Mouse (Mus musculus) lung, postnatal 0 days (tissue): ENCODE measurements at regions not wholly inside any gene's neighbourhood (a gene's known extent, or its start where the extent isn't known, plus 50 kb on each side); places are given as distances from the start of the nearest gene placed in this dataset.

ENCODE experiments used
- ATAC-seq: fragments of 200-750 bp; cut with Nextera tagmentation; 2 replicates; pipeline ENCODE4 v1.8.0; 2017; ENCODE audit warnings: moderate library complexity
- DNase-seq: peaks from one replicate; pipeline ENCODE4 v3.0.0-alpha.2; 2016; ENCODE audit warnings: low spot score
- H3K27ac ChIP-seq: fragments of 300-500 bp; sonication (generic); 2 replicates; pipeline ENCODE4 v1.5.1; 2014; ENCODE audit warnings: antibody characterized with exemption, mild to moderate bottlenecking, low read length, mixed read lengths
- H3K27me3 ChIP-seq: fragments of 300-500 bp; sonication (generic); replicated peaks from 2 replicates; pipeline ENCODE4 v1.6.1; 2014; ENCODE audit warnings: low read length, mixed read lengths; ENCODE audit not compliant: insufficient read depth
- H3K36me3 ChIP-seq: fragments of 300-500 bp; sonication (generic); 2 replicates; pipeline ENCODE4 v1.6.1; 2014; ENCODE audit warnings: low read length, mixed read lengths; ENCODE audit not compliant: insufficient read depth
- H3K4me1 ChIP-seq: fragments of 300-500 bp; sonication (generic); 2 replicates; pipeline ENCODE4 v1.6.1; 2014; ENCODE audit warnings: antibody characterized with exemption, low read depth, low read length, mixed read lengths; ENCODE audit not compliant: insufficient read depth
- H3K4me2 ChIP-seq: fragments of 300-500 bp; sonication (generic); replicated peaks from 2 replicates; pipeline ENCODE4 v1.6.1; 2014; ENCODE audit warnings: low read depth, mild to moderate bottlenecking, low read length, moderate library complexity, mixed read lengths
- H3K4me3 ChIP-seq: fragments of 300-500 bp; sonication (generic); 2 replicates; pipeline ENCODE4 v1.5.1; 2014; ENCODE audit warnings: low read depth, low read length
- H3K9ac ChIP-seq: fragments of 300-500 bp; sonication (generic); replicated peaks from 2 replicates; pipeline ENCODE4 v1.6.1; 2014; ENCODE audit warnings: low read depth, mild to moderate bottlenecking
- H3K9me3 ChIP-seq: fragments of 300-500 bp; sonication (generic); 2 replicates; pipeline ENCODE4 v1.6.1; 2016; ENCODE audit warnings: low read length, mixed read lengths
- CTCF ChIP-seq: IDR thresholded peaks from 2 replicates; pipeline ENCODE4 v1.5.1; 2016; ENCODE audit warnings: antibody characterized with exemption, mild to moderate bottlenecking
- EP300 ChIP-seq: IDR thresholded peaks from 2 replicates; pipeline ENCODE4 v1.6.1; 2016; ENCODE audit warnings: antibody characterized with exemption, mild to moderate bottlenecking, control low read depth
- WGBS: fragments of 180-500 bp; shearing (Covaris S2); extraction: QIAGEN DNeasy Blood & Tissue Kit; methylation state at CpG from one replicate; pipeline ENCODE4 v1.1.7; 2014; 5-methylcytosine and 5-hydroxymethylcytosine counted together

DNA sequence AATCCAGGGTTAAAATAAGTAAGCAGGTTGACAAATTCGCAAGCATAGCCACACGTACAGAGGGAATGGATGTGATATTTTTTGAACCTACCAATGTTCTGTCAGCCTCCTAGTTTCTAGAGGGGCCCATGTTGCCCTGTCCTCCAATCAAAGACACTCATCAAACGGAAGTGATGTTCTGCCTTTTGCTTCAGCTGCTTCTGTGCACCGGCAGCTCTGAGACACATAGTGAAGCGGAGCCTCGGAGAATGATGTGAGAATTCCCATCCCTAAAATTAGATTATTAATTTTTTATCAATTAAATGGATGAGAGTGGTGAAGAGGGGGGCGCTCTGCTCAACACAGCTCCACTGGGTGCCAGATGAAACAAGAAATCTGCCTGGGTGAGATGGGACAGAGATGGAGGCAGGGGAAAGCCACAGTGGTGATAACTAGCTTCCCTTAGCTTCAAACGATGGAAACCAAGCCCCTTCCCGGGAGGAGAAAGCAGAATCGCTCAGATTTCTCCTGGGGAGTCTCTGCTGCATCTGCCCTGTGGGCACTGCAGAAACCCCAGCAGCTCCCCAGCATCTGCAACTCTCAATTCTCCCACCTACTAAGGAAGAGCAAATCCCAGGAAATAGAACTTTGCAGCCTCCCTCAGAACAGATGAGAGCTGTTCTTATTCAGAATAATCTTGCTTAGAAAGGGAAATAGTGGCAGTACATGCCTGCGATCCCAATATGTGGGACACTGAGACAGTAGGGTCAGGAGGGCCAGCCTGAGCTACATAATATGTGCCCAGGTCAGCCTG lies 391.7 kb upstream of the Clint1 start:
- WGBS: 72% methylated on average over 11 of the region's 11 CpGs
- TF ChIP-seq EP300 (no peak), CTCF (no peak)
- Histone ChIP-seq H3K9ac (no peak overlapping the region), H3K4me1 (no peaks in the 10 kb centered on the region), H3K9me3 (no peaks in the 10 kb centered on the region), H3K27ac (no peak overlapping the region), H3K4me2 (no peak overlapping the region), H3K4me3 (no peak overlapping the region), H3K27me3 (no peaks in the 10 kb centered on the region), H3K36me3 (no peaks in the 10 kb centered on the region)
- no peak for DNase-seq
- no peak for ATAC-seq

DNA sequence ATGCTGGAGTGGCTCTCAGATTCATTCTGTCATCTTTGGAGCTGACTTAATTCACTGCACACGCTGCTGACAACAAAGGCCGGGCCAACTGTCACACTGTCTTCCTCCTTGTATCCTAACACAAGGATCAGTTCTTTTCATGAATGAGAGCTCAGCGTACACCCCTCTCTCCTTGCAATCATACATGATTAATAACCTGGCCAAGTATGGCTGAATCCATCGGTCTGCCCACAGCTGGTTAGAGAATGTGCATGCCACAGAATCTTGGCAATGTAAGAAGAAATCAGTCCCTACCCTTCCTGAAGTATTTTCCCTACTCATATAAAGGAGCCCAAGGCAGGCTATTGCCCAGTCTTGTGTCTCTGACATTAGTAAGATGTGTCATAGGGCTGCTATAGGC lies 387.4 kb upstream of the Clint1 start:
- DNase-seq (no peak), ATAC-seq (no peak)
- H3K36me3 ChIP-seq: no peaks in the 10 kb centered on the region
- no peak overlapping the region for H3K9ac ChIP-seq
- no peaks in the 10 kb centered on the region for H3K27me3 ChIP-seq
- no peak overlapping the region for H3K4me3 ChIP-seq
- TF ChIP-seq CTCF (no peak), EP300 (no peak)
- no peak overlapping the region for H3K27ac ChIP-seq
- no peaks in the 10 kb centered on the region for H3K9me3 ChIP-seq
- no peaks in the 10 kb centered on the region for H3K4me1 ChIP-seq
- H3K4me2 ChIP-seq: no peak overlapping the region
- 67% methylated on average over 4 of the region's 4 CpGs for WGBS

DNA sequence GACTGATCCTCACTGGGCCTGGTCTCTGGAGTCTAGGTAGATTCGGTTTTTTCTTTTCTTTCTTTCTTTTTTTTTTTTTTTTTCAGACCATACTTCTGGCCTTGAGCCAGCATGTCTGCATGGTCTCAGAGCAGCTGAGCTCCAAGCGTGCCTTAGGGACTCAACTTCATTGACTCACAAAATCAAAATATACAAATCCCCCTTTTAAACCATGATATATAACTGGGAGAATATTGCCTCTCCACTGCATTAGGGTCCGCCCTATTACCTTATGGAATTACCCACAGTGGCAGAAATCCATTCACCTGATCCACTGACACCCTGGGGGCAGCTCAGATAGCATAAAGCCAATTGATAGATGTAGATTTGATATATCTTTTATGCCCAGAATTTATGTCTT lies 385.5 kb upstream of the Clint1 start:
- no peaks in the 10 kb centered on the region for H3K9me3 ChIP-seq
- ATAC-seq: no peak
- H3K27me3 ChIP-seq: no peaks in the 10 kb centered on the region
- H3K9ac ChIP-seq: no peak overlapping the region
- 66% methylated on average over 3 of the region's 3 CpGs for WGBS
- no peak overlapping the region for H3K4me2 ChIP-seq
- H3K4me3 ChIP-seq: no peak overlapping the region
- no peaks in the 10 kb centered on the region for H3K4me1 ChIP-seq
- TF ChIP-seq CTCF (no peak), EP300 (no peak)
- DNase-seq: no peak
- no peak overlapping the region for H3K27ac ChIP-seq
- H3K36me3 ChIP-seq: no peaks in the 10 kb centered on the region

DNA sequence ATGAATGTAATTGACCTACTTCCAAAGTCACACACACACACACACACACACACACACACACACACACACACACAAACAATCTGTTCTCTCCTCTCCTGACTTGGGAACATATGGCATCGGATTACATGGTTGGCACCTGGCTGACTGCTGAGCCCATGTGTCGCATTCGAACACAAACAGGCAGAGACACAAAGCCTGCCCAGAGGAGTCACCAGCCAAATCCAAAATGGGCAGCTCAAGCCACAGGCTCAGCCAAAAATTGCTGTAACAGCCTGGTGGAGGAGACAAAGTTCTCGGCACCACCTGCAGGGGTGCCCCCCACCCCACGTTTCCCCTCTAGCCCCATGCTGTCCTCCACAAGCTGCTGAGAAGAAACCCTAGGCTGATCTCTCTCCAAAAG lies 379.7 kb upstream of the Clint1 start:
- Histone ChIP-seq H3K27ac (no peak overlapping the region), H3K4me1 (no peaks in the 10 kb centered on the region), H3K36me3 (no peaks in the 10 kb centered on the region), H3K4me3 (no peak overlapping the region), H3K27me3 (no peaks in the 10 kb centered on the region), H3K9ac (no peak overlapping the region), H3K9me3 (no peaks in the 10 kb centered on the region), H3K4me2 (no peak overlapping the region)
- ATAC-seq: no peak
- 36% methylated on average over 5 of the region's 5 CpGs for WGBS
- DNase-seq: no peak
- TF ChIP-seq EP300 (no peak), CTCF (no peak)

DNA sequence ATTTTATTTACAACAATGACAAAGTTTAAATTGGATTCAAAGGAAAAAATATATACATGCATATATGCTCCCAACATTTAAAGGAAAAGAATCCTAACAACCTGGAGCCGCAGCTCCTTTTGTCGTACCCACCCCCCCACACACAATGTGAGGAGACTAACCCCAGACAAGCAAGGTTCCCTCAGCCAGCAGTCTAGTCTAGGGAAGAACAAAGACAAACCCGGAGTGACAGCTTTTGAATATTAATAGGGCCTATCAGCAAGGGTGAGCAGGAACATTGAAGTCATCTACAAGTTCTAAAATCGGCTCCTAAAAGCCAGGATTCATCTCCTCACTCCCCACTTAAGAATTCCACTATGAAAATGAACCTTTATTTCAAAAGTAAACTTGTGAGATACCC lies 374.9 kb upstream of the Clint1 start:
- Histone ChIP-seq H3K9me3 (no peaks in the 10 kb centered on the region), H3K36me3 (no peaks in the 10 kb centered on the region), H3K4me2 (no peak overlapping the region), H3K9ac (no peak overlapping the region), H3K4me1 (no peaks in the 10 kb centered on the region), H3K27ac (no peak overlapping the region), H3K4me3 (no peak overlapping the region), H3K27me3 (no peaks in the 10 kb centered on the region)
- ATAC-seq (no peak), DNase-seq (no peak)
- WGBS: 64% methylated on average over 4 of the region's 4 CpGs
- no peak for TF ChIP-seq EP300

DNA sequence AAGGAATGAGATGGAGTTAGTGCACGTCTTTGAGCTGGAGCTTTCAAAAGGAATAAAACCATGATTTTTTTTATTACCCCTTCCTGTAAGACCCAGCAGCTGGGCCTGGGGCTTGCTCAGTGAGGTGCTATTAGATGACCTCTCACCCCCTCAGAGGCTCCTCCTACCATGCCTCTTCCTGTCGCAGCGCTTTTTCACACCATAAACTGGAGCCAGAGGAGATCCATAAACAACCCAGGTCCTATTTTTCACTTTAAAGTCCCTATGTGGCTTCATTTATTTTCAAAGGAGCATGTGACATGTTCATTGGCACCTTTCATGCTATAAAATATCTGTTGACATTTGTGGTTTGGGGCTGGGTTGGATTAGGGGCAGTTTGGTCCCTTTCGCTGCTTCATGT lies 365.9 kb upstream of the Clint1 start:
- H3K9ac ChIP-seq: no peak overlapping the region
- no peak overlapping the region for H3K4me2 ChIP-seq
- 77% methylated on average over 4 of the region's 4 CpGs for WGBS
- no peaks in the 10 kb centered on the region for H3K9me3 ChIP-seq
- H3K4me3 ChIP-seq: no peak overlapping the region
- DNase-seq (no peak), ATAC-seq (no peak)
- no peaks in the 10 kb centered on the region for H3K36me3 ChIP-seq
- TF ChIP-seq EP300 (no peak), CTCF (no peak)
- H3K27me3 ChIP-seq: no peaks in the 10 kb centered on the region
- H3K27ac ChIP-seq: no peak overlapping the region
- no peaks in the 10 kb centered on the region for H3K4me1 ChIP-seq
